Mouse (Mus musculus) intestine, embryonic 14.5 days (tissue): ENCODE results near the gene Gm10295. TPM values are rescaled to one million over a fixed set of nuclear protein-coding genes. Genes with fewer than 3 reads are reported as not detected.
A peak's percentile ranks its signal among the peaks of the same experiment; 100 is the strongest.

Source experiments
- ATAC-seq: fragments of 200-750 bp; cut with Nextera tagmentation; replicated peaks from 2 replicates; pipeline ENCODE4 v1.8.0; 2017; ENCODE audit warnings: low read depth, moderate number of reproducible peaks, moderate TSS enrichment, moderate library complexity; ENCODE audit not compliant: low FRiP score, low TSS enrichment
- DNase-seq: peaks from one replicate; pipeline ENCODE4 v3.0.0-alpha.2; 2018; ENCODE audit warnings: low spot score
- H3K27ac ChIP-seq: fragments of 300-500 bp; sonication (generic); 2 replicates; pipeline ENCODE4 v1.5.1; 2014; ENCODE audit warnings: low read depth, mild to moderate bottlenecking, control low read depth
- H3K27me3 ChIP-seq: fragments of 300-500 bp; sonication (generic); replicated peaks from 2 replicates; pipeline ENCODE4 v1.6.1; 2014; ENCODE audit warnings: low read length, control low read depth; ENCODE audit not compliant: control insufficient read depth, insufficient read depth
- H3K36me3 ChIP-seq: fragments of 300-500 bp; sonication (generic); 2 replicates; pipeline ENCODE4 v1.6.1; 2014; ENCODE audit warnings: low read length, control low read depth; ENCODE audit not compliant: control insufficient read depth, insufficient read depth
- H3K4me1 ChIP-seq: fragments of 300-500 bp; sonication (generic); replicated peaks from 2 replicates; pipeline ENCODE4 v1.6.1; 2014; ENCODE audit warnings: low read length, control low read depth, mixed read lengths; ENCODE audit not compliant: control insufficient read depth, insufficient read depth
- H3K4me2 ChIP-seq: fragments of 300-500 bp; sonication (generic); 2 replicates; pipeline ENCODE4 v1.6.1; 2014; ENCODE audit warnings: low read length
- H3K4me3 ChIP-seq: fragments of 300-500 bp; sonication (generic); 2 replicates; pipeline ENCODE4 v1.5.1; 2014; ENCODE audit warnings: low read depth, low read length, control low read depth, mixed read lengths
- H3K9ac ChIP-seq: fragments of 300-500 bp; sonication (generic); 2 replicates; pipeline ENCODE4 v1.6.1; 2014; ENCODE audit warnings: mild to moderate bottlenecking, low read length
- H3K9me3 ChIP-seq: fragments of 300-500 bp; sonication (generic); 2 replicates; pipeline ENCODE4 v1.6.1; 2016; ENCODE audit warnings: low read length, control low read depth; ENCODE audit not compliant: control insufficient read depth
- WGBS: fragments of 180-500 bp; shearing (Covaris S2); extraction: QIAGEN DNeasy Blood & Tissue Kit; methylation state at CpG from one replicate; pipeline ENCODE4 v1.1.7; 2014; 5-methylcytosine and 5-hydroxymethylcytosine counted together
- polyA plus RNA-seq: library from polyadenylated mRNA; unstranded; fragments of >200 nt; fragmentation: Nextera tagmentation; extraction: Ambion mirVana; gene quantifications from 2 replicates; pipeline ENCODE4 v1.2.1, GENCODE M21; 2014

Gm10295 gene
- polyA plus RNA-seq, 1 experiment from 2014 or later, result not detected

DNA sequence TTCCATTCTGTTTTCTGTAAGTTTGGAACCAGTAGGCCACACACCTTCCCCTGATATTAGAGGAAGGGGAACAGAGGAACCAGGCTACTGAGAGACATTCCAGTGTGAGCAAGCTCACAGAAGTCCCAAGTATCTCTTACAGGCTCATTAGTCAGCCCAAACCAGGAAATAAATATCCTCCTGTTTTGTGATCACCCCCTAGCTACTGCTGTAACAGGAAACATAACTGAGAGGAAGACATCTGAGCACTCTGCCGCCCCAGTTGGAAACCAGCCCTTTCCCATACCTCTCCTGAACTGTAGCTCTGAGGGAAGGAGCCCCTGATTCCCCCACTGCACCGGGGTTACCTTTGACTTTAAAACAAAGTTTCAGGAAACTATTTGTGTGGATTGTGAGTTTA lies 19.5 kb upstream of the Gm10295 start:
- DNase-seq (no peak), ATAC-seq (no peak)
- no peaks in the 10 kb centered on the region for H3K27me3 ChIP-seq
- no peak overlapping the region for H3K4me2 ChIP-seq
- no peak overlapping the region for H3K27ac ChIP-seq
- no peak overlapping the region for H3K9ac ChIP-seq
- H3K9me3 ChIP-seq, result no peaks in the 10 kb centered on the region
- H3K4me1 ChIP-seq, result no peaks in the 10 kb centered on the region; the same call in 1 of the 2 replicates
- no peaks in the 10 kb centered on the region for H3K36me3 ChIP-seq
- WGBS, result 58% methylated on average over 2 of the region's 2 CpGs
- H3K4me3 ChIP-seq, result no peak overlapping the region

DNA sequence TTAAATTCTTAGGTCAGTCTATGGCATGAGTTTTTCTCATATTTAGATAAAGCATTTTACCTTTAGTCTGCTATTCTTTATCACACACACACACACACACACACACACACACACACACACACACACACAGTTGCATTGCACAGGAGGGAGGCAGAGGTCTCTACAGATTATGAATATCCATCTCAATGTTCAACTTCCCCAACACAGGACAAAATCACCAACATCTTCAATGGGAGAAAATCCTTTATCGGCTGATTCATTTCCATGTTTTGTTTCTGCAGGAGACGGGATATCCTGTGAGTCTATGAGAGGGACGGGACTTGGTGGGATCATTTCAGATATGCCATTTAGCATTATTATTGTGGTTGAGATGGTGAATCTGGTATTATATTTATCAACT lies 18.8 kb upstream of the Gm10295 start:
- no peak for DNase-seq
- Histone ChIP-seq H3K9me3 (no peaks in the 10 kb centered on the region), H3K36me3 (no peaks in the 10 kb centered on the region), H3K27ac (no peak overlapping the region), H3K4me3 (no peak overlapping the region), H3K4me1 (no peaks in the 10 kb centered on the region; the same call in 1 of the 2 replicates), H3K27me3 (no peaks in the 10 kb centered on the region), H3K4me2 (no peak overlapping the region), H3K9ac (no peak overlapping the region)
- ATAC-seq, result no peak
- WGBS, result 78% methylated on average over 3 of the region's 3 CpGs

DNA sequence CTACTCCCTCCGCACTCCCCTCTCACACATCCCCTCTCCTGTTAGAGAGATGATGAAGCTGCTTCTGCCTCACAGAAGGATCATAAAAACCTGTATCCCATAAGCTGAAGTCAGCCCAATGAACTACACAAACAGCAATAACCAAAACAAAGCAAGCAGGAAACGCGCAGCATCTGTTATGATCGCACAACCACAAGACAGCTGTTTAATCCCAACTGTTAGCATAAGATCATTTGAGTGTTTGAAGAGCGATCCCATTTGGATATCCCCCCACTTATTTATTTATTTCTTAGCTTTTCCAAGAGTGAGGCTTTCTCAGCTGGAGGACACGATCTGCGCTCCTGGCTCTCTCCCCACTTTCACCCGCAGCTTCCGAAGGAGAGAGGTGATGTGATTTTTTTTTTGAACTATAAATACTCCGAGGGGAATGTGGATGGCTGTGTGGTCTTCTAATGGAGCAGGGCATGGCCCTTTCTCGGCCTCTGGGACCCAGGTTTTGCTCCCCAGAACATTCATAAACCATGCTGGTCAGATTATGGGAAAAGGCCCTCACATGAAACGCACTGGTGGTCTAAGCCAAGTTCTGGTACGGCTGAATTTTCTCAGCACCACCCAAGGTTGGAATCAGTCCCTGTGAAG lies 17.4 kb upstream of the Gm10295 start:
- H3K4me1 ChIP-seq, result no peaks in the 10 kb centered on the region
- ATAC-seq (no peak), DNase-seq (no peak)
- H3K36me3 ChIP-seq, result no peaks in the 10 kb centered on the region
- H3K9me3 ChIP-seq, result no peaks in the 10 kb centered on the region
- WGBS, result 59% methylated on average over 13 of the region's 13 CpGs
- no peak overlapping the region for H3K4me2 ChIP-seq
- H3K4me3 ChIP-seq, result no peak overlapping the region
- peak overlapping the region; percentile 4; the same call in 1 of the 2 replicates for H3K27ac ChIP-seq
- no peak overlapping the region for H3K9ac ChIP-seq
- no peaks in the 10 kb centered on the region for H3K27me3 ChIP-seq

DNA sequence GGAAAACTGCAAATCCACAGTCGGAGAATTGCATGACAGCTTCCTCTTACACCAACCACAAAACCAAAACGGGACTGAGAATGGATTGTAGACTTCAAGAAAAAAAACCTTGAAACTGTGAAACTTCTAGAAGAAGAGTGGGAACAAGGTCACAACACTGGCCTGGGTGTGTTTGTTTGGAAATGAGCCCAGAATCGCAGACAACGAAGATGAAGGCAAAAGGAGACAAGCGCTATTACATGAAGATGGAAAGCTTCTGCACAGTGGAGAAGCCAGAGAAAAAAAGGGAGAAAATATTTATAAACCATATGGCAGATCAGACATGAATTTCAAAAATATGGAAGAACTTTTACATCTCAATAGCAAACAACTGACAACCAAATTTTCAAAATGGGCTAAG lies 4.3 kb upstream of the Gm10295 start:
- Histone ChIP-seq H3K4me2 (no peak overlapping the region), H3K9me3 (no peaks in the 10 kb centered on the region), H3K27me3 (no peaks in the 10 kb centered on the region), H3K36me3 (no peaks in the 10 kb centered on the region), H3K9ac (no peak overlapping the region), H3K4me1 (peaks cover 4% of the 10 kb centered on the region), H3K27ac (no peak overlapping the region), H3K4me3 (no peak overlapping the region)
- WGBS, result 58% methylated on average over 5 of the region's 5 CpGs
- DNase-seq (no peak), ATAC-seq (no peak)

DNA sequence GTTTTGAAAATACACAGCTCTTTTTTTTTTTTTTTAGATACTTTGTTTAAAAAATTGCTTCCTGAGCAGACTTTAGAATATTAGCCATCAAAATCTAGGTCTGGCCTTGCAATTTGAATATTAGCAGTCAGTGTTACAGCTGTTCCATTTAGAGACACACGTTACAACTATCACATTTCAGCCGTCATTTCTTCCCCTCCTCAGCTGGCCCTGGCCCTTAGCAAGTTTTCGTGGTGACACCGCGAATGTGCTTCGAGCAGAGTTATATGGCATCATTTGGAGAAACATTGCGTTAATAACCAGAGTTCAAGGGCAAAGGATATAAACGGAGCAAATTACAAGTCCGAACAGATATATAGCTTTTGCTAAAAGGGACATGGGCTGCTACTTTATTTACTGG lies 2.4 kb downstream of the Gm10295 start:
- H3K27ac ChIP-seq, result no peak overlapping the region
- no peaks in the 10 kb centered on the region for H3K9me3 ChIP-seq
- no peak overlapping the region for H3K4me3 ChIP-seq
- DNase-seq (no peak), ATAC-seq (no peak)
- H3K4me2 ChIP-seq, result no peak overlapping the region
- no peaks in the 10 kb centered on the region for H3K36me3 ChIP-seq
- no peak overlapping the region for H3K9ac ChIP-seq
- no peaks in the 10 kb centered on the region for H3K27me3 ChIP-seq
- H3K4me1 ChIP-seq, result no peaks in the 10 kb centered on the region; the same call in 1 of the 2 replicates
- WGBS, result 78% methylated on average over 9 of the region's 9 CpGs

DNA sequence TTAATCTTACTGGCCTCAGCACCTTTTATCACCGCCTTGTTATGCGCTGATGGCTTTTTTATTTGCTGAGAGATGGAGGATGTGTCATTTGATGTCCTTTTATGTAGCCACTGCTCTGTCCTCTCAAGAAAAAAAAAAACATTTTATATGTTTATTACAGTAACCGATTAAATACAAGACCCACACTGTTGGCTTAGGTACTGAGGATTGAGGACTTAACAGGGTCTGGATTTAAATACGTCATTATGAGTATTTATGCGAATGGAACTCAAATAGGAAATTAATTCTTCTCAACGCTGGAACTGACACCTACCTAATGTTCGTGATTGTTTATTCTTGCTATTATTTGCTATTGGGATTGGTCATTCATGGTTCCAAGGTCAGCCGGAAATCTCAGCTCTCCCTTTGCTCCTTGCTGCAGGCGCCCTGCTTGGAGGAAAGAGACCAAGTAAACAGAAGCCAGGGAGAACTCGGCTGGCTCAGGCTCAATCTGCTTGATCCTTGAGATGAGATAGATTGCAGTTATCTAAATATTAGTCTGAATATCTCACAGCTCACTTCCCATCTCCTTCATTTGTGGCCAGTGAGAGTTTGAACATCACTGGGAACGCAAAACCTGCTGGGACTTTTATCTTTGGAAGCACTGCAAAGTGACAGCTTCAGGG lies 26.2 kb downstream of the Gm10295 start:
- no peak overlapping the region for H3K4me2 ChIP-seq
- H3K36me3 ChIP-seq, result no peaks in the 10 kb centered on the region
- H3K27me3 ChIP-seq, result no peaks in the 10 kb centered on the region
- no peak for ATAC-seq
- no peaks in the 10 kb centered on the region for H3K4me1 ChIP-seq
- no peak overlapping the region for H3K27ac ChIP-seq
- H3K9me3 ChIP-seq, result no peaks in the 10 kb centered on the region
- H3K9ac ChIP-seq, result no peak overlapping the region
- no peak for DNase-seq
- 49% methylated on average over 11 of the region's 11 CpGs for WGBS
- no peak overlapping the region for H3K4me3 ChIP-seq

DNA sequence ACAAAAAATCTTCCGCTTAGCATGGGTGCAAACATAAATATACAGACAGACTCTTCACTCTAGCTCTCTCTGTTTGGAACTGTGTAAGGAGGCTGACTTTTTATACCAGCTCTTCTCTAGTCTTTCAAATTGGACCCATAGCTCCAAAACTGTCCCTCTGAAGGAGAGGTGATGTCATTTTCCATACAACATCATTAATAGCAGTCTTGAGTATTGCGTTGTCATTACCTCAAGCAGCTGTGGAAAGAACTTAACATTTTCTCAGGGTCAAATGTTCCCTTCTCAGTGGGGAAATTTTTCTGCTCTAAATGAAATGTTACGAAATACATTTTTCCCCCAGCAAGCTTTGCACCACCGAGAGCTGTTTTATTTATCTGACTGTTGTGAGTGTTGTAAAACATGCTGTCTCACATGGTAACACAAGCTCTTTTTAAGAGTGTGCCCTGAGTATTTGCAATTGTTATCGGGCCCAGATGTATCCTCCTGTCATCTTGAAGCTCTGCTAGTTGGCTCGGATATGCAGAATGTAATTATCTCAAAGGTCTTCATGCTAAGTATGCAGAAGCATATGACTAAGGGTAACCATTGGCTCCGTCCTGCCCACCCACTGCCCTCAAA lies 38.0 kb downstream of the Gm10295 start:
- Histone ChIP-seq H3K4me1 (peaks cover 6% of the 10 kb centered on the region; the same call in 1 of the 2 replicates), H3K4me3 (no peak overlapping the region), H3K27me3 (no peaks in the 10 kb centered on the region), H3K36me3 (no peaks in the 10 kb centered on the region), H3K9ac (no peak overlapping the region), H3K4me2 (no peak overlapping the region), H3K9me3 (no peaks in the 10 kb centered on the region), H3K27ac (0 out of 2 replicates have a peak overlapping the region, but pooled peaks have one; percentile 30)
- WGBS, result 53% methylated on average over 7 of the region's 7 CpGs
- ATAC-seq (no peak), DNase-seq (no peak)

DNA sequence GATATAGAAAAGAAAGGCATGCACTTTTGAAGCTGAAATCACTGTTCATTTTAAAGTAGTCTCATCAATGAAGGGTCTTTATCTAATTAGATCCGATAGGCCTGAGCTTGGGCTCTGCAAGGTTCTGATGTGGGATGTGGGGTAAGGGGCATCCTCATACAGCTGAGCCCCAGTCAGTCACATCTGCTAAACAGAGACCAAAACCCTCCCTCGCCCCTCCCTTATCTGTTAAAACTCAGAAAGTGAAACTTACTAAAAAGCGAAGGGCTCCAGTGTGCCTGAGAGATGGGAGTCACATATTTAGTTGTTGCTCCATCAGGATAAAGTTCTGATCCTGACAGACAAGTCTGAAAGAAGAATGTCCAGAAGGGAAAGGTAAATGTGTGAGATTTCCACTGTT lies 38.9 kb downstream of the Gm10295 start:
- Histone ChIP-seq H3K27ac (no peak overlapping the region), H3K36me3 (no peaks in the 10 kb centered on the region), H3K4me1 (peaks cover 6% of the 10 kb centered on the region; the same call in 1 of the 2 replicates), H3K27me3 (no peaks in the 10 kb centered on the region), H3K4me2 (no peak overlapping the region), H3K4me3 (no peak overlapping the region), H3K9me3 (no peaks in the 10 kb centered on the region), H3K9ac (no peak overlapping the region)
- WGBS, result 62% methylated on average over 3 of the region's 3 CpGs
- ATAC-seq (no peak), DNase-seq (no peak)
